Mouse (Mus musculus): Measurements from ENCODE around the gene Mmp27.
A peak's percentile ranks its signal among the peaks of the same experiment; 100 is the strongest.

Mmp27 gene

DNA sequence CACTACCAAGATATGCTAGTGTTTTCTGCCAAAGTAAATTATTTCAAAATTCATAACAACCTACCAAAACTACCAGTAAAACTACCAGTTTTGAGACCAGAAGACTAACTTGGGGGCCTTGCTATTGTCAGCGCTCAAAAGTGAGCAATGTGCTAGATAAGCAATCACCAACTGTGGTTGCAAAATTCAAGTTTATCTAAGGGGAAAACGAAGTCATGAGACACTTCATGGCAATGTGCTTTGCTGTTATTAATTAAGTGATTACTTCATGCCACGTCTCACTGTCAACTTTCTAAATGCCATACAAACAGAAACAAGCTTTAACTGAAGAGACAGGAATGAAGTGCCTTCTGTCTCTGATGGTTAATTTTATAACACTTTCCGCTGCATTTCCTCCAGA, at the start of gene Mmp27:
Mmp27 (plus strand) TSS at position 235 of the 400 bp plus-strand sequence.
- DNase-seq (ENCODE audit: low spot score): no peak

DNA sequence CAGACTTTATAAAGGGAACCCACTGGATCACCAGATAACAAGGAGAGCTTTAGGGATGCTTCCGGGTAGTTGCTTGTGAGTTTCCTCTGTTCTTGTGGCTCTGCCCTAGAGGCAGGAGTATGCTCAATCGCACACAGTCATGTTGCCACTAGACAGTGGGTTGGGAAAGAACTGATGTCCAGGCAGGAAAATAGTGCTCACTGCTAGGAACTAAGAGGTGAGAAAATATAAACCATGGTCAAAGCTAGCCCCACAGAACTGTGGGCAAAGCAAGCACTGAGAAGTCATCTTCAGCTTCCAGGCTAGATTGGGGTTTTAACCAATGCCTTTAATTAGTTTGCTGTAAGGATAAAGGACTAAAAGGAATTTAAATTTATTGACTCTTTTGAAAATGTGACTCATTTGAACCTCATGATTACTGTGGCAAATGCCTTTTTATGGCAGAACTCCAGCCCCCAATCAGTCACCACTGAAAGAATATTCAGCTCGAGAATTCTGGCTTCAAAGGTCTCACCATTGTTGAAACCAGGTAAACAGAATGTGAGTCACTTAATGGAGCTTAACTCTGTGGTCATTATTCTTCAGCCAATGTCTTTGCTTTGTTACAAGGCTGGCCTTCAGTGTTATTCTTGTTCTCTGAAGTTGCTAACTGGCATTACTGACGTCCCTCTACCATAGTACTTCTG, 44.8 kb upstream of the Mmp27 start:
- no peak for DNase-seq (ENCODE audit: low spot score)

DNA sequence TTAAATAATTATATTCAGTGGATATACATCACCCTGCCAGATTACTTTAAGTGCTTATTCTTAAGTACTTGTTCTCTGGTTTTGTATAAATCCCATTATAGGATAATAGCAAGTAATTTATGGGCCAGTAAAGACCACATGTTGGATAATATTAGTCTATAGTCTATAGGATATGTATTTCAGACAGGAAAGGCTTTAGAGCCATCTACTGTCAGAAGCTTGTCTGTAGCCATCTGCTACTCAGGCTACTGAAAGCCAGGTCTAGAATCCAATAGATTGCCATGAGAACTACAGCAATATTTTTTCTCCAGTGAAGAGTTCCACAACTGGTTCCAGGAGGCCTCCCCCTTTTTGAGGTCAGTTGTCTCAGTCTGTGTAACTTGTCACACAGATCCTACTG, 28.4 kb upstream of the Mmp27 start:
- DNase-seq (ENCODE audit: low spot score): no peak

DNA sequence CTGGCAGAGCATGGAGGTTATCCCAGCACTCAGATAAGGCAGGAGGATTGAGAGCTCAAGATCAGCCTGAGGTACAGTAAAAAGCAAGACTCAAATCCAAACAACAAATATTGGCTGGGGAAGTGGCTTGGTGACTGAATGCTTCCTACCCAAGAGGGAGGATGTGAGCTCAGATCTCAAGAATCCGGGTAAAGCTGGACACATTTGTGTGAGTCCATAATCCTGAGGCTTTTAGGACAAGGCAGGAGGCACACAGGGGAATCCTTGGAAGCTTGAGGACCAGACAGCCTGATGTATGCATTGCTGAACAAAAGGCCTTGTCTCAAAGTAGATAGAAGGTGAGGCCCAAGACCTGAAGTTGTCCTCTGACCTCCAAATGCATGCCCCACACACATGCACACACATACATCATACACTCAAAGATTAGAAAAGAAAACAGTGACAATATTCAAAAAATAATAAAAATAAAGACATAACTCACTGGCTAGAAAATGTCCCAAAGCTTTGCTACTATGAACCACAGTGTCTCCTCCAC, 26.2 kb upstream of the Mmp27 start:
- no peak for DNase-seq (ENCODE audit: low spot score)

DNA sequence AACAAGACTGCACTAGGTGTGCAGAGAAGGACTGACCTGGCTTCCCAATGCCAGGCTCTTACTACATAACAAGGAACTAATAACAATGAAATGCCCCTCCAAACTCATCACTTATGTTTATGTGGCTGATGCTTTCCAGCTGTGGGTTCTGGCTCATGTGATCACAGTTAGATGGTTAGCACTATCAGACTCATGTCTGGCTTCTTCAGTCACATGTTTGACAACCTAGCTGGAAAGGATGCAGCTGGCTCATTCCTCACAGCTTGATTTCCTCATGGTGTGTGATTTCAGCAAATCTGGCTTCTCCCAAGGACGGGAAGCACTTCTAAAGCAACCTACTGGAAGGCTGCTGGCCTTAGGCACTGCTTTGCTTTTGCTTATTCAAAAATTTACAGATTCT, 25.7 kb upstream of the Mmp27 start:
- no peak for DNase-seq (ENCODE audit: low spot score)

DNA sequence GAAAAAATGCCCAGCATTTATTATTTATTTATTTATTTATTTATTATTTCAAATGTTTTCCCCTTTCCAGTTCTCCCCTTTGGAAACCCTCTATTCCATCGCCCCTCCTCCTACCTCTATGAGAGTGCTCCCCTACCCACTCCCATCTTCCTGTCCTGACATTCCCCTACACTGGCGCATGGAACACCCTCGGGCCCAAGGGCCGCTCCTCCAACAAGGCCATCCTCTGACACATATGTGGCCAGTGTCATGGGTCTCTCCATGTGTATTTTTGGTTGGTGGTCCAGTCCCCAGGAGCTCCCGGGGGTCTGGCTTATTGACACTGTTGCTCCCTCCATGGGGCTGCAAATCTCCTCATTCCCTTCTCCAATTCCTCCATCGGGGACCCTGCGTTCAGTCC, 25.3 kb upstream of the Mmp27 start:
- no peak for DNase-seq (ENCODE audit: low spot score)

DNA sequence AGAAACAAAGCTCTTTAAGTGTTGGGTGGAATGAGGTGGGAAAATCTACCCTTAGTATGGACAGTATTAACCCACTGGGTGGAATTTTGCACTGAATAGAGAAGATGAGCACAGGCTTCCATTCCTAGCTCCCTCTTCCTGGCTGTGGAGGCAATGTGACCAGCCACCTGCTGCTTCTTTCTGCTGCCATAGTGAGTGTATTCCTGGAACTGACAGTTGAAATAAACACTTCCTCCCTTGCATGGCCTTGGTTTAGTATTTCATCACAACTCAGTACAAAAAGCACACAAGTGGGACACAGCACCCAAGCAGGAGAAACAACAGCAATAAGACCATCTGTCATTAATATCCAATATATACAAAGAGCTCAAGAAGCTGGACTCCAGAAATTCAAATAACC, 19.3 kb upstream of the Mmp27 start:
- DNase-seq (ENCODE audit: low spot score): no peak

DNA sequence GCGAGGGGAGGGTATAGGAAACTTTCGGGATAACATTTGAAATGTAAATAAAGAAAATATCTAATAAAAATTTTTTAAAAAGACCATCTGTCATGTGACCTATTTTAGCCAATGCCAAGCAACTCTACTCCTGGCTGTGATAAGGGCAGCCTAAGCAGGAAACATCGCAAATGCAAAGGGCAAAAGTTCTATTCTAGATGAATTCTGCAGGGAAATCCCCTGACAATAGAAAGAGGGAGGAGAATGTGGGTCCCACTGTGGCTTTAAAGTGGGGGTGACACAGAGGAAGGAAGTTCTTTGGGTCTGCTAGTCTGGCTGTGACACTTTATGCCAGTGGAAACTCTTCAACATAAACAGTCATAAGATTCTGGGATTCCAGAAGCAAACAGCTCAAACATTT, 17.7 kb upstream of the Mmp27 start:
- DNase-seq (ENCODE audit: low spot score): no peak

DNA sequence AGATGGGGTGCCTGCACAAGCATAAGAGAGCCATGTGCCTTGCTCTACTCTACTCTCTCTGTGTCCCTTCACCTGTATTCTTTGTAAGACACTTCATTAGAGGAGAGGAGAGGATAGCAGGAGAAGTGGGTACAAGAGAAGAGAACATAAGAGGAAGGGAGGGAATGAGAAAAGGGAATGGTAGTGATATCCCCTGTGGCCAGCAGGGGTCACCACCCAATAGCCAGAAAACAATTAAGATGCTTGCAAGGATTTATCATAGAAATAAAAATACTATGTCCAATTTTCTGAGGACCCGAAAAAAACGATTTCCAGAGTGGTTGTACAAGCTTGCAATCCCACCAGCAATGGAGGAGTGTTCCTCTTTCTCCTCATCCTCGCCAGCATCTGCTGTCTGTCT, 16.8 kb upstream of the Mmp27 start:
- no peak for DNase-seq (ENCODE audit: low spot score)

DNA sequence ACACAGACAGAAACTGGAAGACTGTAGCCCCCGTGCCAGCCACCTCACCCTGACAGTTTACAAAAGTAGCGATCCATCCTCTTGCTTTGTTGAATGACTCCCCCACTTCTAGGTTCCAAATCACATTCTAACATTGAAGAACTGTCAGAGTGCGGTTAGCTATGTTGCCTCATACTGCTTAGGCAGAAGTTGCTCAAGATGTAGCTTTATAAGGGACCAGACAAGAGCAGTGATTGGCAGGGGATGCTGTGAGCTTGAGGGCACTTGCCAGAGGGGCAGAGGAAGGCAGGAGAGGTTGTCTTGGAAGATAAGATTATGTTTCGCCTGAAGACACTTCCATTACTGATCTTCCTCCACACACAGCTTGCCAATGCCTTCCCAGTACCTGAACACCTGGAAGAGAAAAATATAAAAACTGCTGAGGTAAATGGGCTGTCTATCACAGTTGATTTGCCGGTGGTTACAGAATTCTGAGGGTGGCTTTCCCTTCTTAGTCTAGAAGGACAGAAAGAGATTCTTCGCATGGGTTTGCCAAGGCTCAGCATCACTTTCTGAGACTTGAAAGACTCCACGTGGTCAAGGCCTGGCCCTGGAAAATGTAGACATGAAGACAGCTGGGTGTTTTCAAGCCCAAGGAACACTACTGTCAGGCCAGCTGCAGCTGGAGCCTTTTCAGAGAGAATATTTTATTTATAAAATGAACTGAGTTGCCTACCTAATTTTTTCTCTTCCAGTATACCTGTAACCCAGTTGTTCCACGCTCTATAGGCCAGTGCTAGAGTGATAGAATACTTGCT, 12.8 kb upstream of the Mmp27 start, which contains the start of gene Mmp8:
Mmp8 (plus strand) TSS at position 236 of the 797 bp plus-strand sequence.
- no peak for DNase-seq (ENCODE audit: low spot score)

DNA sequence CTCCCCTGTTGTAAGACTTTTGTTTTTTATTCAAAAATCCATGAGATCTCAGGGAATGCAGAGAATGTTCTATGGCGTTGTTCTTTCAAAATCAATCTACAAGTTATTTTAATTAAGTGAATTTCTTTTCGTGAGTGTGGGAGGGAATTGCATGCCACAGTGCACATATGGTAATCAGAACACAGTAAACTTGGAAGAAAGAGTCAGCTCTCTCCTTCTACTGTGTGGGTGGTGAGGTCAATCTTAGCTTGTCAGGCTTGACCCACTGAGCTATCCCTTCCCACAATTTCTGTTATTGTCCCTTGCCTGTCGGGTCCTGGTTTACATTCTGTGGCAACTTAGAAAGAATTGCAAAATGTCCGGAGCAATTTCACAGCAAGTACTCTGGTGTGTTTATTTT, 11.2 kb upstream of the Mmp27 start:
- DNase-seq (ENCODE audit: low spot score): no peak

DNA sequence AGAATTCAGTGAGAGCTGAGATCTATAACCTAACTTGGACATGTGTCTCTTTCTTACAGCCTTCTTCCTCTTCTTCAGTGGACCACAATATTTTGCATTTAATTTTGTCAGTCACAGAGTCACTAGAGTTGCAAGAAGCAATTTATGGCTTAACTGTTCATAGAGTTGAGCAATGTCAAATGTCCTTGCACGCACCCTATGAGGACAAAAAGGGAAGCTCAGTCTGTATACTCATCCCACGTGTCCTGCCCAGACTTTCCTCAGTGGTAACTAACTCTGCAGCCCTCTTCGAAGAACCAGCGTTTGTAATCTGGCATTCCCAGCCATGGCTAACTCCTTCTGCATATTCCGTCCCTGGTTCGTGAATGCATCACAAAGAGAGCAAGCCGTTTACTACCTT, 3.8 kb upstream of the Mmp27 start:
- DNase-seq (ENCODE audit: low spot score): no peak

DNA sequence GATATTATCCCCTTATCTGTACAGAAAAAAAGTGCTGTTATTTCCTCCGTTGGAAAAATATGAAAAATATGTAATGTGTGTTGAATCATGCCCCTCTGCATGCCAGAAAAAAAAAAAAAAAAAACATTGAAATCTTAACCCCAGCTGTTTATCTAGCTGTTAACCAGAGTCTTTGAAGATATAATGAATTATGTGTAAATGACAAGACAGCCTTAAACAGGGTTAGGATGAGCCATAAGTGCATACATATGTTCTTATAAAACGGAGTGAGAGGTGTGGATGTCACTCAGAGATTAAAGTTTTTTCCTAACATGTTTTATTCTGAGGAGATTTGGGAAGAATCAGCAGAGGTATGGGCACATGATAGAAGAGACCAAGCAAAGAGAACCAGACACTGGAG, 3.3 kb upstream of the Mmp27 start:
- DNase-seq (ENCODE audit: low spot score): no peak

DNA sequence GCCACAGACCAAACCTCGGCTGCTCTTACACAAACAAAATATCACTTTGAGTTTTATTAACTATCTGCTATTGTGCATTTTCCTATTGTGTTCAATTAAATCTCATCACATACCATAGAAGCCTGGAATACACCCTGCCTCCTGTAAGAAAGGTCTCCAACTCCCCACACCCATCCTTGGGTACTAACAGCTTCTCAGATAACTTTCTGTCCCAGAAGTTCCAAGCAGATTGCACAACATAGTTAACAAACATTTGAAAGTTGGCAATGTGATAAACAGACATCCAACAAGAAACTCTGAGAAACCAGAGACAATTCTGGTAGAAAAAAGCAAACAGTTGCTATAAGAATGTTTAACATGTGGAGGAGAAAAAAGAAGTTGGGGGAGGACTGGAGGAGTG, 711 bp upstream of the Mmp27 start:
- DNase-seq (ENCODE audit: low spot score): no peak

DNA sequence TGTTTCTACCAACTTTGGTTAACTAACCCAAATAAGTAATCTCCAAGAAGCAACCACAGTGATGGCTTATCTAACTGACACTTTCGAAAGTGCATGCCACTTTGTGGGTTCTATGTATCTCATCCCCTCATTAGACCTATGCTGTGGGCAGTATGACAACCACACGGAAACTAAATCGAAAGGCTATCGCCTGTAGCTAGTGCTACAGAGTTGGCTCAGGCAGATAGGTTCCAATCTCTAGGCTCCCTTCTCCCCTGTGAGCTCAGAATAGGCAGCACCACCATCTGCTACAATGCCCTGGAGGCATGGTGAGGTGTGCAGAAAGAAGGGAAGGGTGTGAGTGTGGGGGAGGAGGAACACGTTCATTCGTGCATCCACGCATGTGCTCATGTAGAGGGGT, 992 bp downstream of the Mmp27 start:
- no peak for DNase-seq (ENCODE audit: low spot score)

DNA sequence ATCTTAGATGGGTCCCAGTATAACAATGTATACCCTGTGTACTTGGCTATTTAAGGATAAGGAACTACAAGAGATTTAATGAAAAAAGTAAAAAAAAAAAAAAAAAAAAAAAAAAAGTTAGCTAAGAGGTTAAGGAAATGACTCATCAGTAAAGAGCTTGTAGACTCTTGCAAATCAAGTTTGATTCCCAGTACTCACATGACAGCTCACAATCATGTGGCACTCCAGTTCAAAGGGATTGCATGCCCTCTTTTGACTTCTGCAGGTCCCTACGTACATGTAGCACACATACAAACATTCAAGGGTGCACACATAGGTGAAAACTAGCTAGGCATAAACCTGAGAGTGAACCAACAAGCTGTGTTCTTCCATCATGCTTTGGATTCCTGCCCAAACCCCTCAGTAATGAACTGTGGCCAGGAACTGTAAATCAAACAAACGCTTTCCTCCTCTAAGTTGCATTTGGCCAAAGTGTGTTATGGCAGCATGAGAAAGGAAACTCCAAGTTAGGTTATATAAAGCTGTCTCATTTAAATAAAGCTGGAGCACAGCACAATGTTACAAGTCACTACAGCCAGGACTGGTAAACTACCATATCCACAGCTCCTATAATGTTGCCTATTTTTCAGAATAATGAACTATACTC, 1.6 kb downstream of the Mmp27 start:
- no peak for DNase-seq (ENCODE audit: low spot score)

DNA sequence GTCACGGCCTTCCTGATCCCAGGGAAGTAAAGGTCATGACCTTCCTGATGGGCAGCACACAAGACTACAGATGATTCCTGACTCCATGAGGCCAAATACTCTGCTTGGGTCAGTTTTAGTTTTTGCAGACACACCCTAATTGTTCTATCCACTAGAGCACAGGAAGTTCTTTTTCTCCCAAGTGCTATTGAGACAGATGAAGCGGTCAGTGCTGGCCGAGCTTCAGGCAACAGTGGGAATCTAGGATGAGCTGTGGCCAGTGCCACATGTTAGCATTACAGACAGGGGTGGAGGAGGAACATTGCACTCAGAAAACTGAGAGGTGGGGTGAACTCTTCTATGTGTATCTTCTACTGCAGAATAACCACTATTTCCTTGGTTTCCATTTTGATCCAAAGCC, 4.3 kb downstream of the Mmp27 start:
- DNase-seq (ENCODE audit: low spot score): no peak

DNA sequence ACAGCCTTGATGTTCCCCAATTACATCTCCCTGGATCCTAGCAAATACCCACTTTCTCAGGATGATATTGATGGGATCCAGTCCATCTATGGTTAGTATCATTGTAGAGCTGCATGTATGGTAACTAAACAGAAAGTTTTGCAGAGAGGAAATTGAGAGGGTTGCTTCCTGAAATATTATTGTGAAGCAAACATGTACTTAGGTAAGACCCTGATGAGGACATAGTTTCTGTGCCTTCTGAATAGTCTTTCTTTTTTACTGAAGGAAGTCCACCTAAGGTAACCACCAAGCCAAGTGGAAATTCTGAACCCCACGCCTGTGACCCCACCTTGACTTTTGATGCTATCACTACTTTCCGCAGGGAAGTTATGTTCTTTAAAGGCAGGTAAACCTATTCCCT, 6.2 kb downstream of the Mmp27 start:
- no peak for DNase-seq (ENCODE audit: low spot score)

DNA sequence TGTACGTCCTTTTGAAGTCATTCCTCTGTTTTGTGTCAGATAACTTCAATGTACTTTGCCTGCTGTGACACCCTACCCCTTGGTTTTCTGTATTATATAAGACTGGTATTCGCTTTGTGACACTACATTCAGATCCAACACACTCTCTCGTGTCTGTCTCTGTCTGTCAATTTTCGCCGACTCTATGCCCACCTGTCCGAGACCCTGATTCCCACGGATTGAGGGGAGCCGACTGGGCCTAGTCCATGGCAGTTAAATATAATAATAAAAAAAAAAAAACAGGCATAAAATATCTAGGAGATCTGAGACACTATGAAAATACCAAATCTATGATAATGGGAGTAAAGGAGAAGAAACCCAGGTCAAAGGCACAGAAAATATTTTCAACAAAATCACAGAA, 18.9 kb downstream of the Mmp27 start:
- no peak for DNase-seq (ENCODE audit: low spot score)

DNA sequence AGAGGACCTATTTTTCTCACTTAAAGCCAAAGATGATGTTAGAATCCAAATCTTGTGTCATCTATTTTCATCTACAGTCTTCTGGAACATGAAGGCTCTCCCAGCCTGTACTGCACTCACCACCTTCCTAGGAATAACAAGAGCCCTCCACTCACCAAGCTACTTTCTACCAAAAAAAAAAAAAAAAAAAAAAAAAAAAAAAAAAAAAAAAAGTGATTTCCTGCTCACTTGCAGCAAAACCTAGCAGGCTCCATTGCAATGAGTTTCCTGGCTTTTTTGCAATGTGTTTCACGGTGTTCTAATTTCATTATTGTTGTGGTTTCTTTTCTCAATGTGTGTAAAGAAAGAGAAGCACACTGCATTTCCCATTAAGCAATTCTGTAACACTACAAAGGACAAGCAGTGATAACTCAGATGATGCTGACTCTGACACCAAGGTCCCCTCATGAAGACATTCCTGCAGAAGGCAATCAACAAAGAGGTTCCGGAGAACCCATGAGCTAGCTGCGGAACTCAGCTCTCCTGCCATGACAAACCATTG, 22.1 kb downstream of the Mmp27 start:
- DNase-seq (ENCODE audit: low spot score): no peak

DNA sequence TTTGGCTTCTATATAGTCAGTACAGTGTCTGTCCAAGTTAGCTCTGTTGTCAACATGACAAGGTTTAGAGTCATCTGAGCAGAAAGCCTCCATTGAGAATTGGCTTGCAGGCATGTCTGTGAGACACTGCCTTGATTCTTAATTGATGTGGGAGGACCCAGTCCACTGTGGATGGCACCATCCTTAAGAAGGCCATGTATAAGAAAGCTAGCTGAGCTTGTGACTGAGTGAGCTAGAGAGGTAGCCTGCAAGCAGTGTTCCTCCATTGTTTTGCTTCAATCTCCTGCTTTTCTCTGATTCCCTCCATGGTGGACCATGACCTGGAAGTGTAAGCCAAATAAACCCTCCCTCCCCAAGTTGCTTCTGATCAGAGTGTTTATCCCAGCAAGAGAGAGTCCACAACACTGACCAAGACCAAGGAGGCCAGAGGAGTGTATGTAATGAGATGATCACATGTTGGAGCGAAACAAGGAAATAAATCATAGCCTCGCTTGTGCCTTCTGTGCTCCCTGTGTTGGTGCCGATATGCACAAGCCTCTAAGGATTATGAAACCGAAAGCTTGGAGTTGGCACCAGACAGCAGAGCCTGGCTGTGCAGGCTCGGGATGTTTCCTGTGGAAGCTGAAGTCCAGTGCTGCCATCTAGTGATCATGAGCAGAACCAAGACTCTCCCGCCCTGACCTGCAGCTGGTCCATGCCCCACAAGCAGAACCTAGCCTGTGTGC, 23.8 kb downstream of the Mmp27 start:
- DNase-seq (ENCODE audit: low spot score): peak; percentile 72

Data from layer of hippocampus, adult 9-10 months (tissue).